Mouse (Mus musculus) kidney, adult 10 weeks (tissue): Measurements from ENCODE around the gene Lsm14b. TPM values are rescaled to one million over a fixed set of nuclear protein-coding genes. Genes with fewer than 3 reads are reported as not detected.

Experiments
- polyA plus RNA-seq: library from polyadenylated mRNA; stranded (reverse); fragments of 350-450 nt; fragmentation: Illumina TruSeq; extraction: RNeasy Lipid Tissue Mini Kit (QIAGEN cat#74804); gene quantifications from one replicate; pipeline ENCODE4 v1.2.3, GENCODE M21; 2014; ENCODE audit warnings: low read depth, low replicate concordance

Lsm14b gene
- 37.2 TPM for polyA plus RNA-seq

DNA sequence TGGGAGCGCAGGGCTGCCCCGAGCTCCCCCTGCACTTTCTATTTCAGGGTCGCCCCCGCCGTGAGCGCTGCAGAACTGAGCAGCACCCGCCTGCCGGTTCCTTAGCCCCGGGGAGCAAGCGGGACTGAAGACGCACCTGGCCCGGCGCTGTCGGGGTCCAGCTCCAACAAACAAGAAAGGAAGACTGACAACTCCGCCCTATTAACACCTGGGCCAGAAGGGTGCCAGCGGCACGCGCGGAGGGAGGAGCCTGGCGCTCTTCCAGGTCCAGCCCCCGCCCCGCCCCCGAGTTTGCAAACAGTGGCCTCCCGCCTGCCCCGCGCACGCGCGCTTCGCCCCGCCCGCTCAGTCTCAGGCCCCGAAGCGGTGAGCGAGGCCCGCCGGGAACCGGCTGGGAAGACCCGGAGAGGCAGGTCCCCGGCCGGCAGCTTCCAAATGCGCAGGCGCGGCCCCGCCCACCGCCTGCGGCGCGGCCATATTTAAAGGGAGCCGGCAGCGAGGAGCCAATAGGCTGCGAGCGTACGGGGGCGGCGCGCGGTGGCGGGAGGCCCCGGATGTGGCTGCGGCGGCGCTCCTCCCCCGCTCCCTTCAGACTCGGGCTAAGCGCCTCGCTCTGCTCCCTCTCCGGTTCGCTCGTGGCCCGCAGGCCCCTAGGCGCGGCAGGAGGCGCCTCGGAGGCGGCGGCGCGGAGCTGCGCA, at the start of gene Lsm14b:
TSS of gene Lsm14b (plus strand) at position 587 of the 698 bp plus-strand sequence.

DNA sequence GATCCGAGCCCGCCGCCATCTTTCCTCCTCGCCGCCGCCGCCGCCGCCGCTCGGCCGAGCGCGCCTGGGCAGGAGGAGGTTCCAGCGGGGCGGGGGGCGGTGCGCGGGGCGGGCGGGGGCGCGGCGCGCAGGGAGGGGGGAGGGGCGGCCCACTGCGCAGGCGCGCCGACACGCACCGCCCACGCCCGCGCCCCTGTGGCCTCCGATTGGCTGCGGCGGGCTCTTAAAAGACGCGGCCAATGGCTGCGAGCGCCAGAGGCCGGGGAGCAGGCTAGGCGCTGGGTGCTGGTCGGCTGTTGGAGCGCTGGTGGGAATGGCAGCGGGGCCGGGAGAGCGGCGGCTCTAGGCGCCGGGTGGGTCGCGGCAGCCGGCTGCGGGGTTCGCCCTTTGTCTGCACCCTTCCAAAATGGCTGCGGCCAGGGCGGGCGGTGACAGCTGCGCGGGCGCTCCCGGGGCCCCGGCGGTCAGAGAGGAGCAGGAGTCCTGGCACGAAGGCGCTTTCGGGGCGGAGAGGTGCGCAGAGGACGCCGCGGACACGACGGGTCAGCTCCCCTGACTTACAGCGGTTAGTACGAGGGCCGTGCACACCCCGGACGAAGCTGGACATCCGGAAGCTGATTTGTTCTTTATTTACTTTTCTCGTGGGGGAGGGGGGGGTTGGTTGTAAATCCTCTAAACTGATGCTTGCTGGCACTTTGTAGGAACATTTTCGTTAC, 48.0 kb upstream of the Lsm14b start, which contains the start of gene Taf4:
TSS of gene Taf4 (minus strand) at position 19 of the 716 bp plus-strand sequence.

DNA sequence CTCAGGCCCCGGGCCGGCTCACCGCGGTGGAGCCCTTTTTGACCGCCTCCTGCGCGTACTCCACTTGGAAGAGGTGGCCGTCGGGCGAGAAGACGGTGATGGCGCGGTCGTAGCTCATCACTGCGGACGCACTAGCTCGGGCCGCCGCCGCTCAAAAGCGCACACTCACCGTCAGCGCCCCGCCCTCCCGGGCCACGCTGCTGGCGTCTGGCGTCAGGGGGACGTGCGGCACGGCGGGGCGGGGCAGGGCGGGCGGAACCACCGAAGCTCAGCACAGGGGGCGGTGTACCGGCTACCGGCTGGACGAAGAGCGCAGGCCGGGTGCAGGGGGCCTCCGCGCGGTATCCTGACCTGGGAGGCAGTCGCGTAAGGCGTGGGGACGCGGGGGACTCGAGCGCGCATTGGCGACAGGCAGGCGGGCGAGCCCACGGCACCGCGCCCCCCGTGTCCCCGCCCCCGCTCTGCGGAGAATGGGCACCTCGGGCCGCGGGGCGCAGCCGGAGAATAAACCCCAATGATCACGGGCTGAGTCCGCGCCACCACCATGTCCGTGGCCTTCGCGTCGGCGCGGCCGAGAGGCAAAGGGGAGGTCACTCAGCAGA, 17.6 kb downstream of the Lsm14b start, which contains the start of the genes Psma7 and Ss18l1:
TSS of gene Psma7 (minus strand) at position 178 of the 602 bp plus-strand sequence.
TSS of gene Ss18l1 (plus strand) at position 254 of the 602 bp plus-strand sequence.

DNA sequence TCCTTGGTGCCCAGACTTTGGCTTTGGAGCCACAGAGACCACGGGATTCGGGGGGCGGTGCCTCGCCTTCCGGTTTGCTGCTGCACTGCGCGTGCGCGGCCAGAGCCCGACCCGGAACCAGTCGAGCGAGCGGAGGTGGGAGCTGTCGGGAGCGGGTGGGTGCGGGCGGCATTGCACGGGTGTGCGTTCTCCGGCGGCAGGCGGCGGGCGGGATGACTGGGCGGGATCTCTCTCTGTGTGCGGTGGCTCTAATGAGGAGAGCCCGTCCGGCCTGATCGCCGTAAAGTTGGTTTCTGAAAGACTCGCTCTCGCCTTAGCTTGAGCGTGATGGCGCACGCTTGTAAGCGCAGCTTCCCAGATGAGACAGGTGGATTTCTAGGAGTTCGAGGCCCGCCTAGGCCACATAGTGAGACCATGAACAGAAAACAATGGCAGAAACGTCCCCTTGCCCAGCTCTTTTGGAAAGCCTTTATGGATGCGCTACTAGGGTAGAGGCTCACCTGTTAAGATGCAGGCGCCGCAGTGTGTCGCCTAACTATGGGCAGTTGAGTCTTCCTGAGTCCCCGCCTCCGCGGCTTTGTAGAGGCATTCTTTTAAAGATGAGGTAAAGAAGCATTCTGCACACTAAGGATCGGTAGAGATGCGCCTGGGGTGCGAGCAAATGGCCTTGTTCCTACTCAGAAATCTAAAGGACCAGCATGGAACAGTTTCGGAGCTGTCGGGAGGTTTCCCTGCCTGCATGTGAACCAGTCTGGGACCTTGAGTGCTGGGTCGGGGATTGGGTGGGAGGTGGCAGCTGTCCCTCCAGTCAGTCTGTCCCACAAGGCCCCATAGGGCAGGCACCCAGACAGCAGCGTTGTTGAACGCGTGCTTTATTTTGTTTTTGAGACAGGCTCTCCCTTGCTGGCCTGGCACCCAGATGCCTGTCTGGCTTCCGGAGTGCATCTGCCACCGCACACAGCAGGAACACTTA, 46.0 kb downstream of the Lsm14b start, which contains the start of gene Mtg2:
TSS of gene Mtg2 (plus strand) at position 108 of the 973 bp plus-strand sequence.

Other genes with a start within 250 kb of the Lsm14b start
- 9.7 TPM for gene Taf4, start 48.3 kb upstream of the Lsm14b start, polyA plus RNA-seq
- gene Psma7, start 17.4 kb downstream of the Lsm14b start, polyA plus RNA-seq, result 51.8 TPM
- 9.4 TPM for gene Ss18l1, start 17.5 kb downstream of the Lsm14b start, polyA plus RNA-seq
- gene Mtg2, start 45.6 kb downstream of the Lsm14b start, polyA plus RNA-seq, result 2.3 TPM
- not detected for gene Hrh3, start 79.5 kb downstream of the Lsm14b start, polyA plus RNA-seq
- 58.9 TPM for gene Osbpl2, start 94.3 kb downstream of the Lsm14b start, polyA plus RNA-seq
- 17.1 TPM for gene Adrm1, start 146.5 kb downstream of the Lsm14b start, polyA plus RNA-seq
- gene Lama5, start 200.9 kb downstream of the Lsm14b start, polyA plus RNA-seq, result 2.7 TPM
- gene Rps21, start 232.4 kb downstream of the Lsm14b start, polyA plus RNA-seq, result 125 TPM
- gene Cables2, start 248.5 kb downstream of the Lsm14b start, polyA plus RNA-seq, result 6.5 TPM